Mouse (Mus musculus) ovary, postnatal 10 days (tissue): ENCODE results near the gene Hcst.

Experiments used
- DNase-seq: peaks from one replicate; pipeline ENCODE4 v3.0.0; 2022; ENCODE audit warnings: low spot score

Gene Hcst

GRCm38 (mm10) chr7:30419561-30420499 lies at the start of gene Hcst:
Gene Hcst, minus strand, starts transcription at chr7:30419854.
- DNase-seq, result no peak

DNA sequence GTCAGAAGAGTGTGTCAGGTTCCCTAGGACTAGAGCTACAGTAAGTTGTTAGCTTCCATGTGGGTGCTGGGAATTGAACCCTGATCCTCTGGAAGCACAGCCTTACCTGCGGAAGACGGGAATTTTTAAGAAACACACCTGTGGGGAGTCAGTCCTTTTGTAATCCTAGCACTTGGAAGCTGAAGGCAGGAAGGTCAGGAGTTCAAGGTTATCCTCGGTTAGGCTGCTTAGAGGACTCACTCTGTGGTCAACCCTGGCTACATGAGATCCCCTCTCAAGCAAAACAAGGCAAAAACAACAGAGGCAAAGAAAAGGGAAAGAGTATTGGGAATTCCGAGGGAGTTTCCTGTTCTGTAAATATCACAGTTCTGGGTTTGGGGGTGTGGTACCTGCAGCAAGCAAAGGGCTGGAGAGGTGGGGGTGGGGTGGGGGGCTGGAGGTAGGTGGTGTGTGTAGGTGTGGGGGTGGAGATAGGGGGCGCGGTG lies 45.2 kb upstream of the Hcst start:
- no peak for DNase-seq

DNA sequence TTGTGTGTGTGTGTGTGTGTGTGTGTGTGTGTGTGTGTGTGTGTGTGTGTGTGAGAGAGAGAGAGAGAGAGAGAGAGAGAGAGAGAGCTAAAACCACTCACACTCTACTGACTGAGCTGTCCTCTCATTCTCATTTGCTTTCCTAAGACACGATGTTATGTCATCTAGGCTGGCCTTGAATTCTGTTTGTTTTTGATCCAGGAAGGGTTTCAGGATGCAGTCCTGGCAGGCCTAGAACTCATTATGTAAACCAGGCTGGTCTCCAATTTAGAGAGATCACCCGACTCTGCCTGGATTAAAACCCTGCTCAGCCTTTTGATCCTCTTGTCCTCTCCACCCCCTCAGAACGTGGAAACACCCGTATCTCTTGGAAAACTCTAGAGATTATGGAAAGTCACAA lies 44.3 kb upstream of the Hcst start:
- no peak for DNase-seq

DNA sequence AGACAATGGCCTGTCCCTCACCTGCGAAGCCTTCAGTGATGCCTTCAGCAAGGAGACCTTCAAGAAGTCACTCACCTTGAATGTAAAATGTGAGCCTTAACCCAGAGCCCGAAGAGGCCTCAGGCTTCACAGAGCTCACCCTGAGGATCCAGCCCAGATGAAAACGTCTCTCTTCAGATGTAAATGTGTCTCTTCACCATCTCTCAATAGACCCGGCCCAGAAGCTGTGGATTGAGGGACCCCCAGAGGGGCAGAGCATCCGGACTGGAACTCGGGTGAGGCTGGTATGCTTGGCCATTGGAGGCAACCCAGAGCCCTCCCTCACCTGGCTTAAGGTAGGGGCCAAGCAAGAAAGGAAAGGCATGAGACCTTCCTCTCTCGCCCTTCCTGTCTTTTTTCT lies 43.9 kb upstream of the Hcst start:
- no peak for DNase-seq

GRCm38 (mm10) chr7:30459484-30459883 lies 39.8 kb upstream of the Hcst start:
- DNase-seq, result no peak

DNA sequence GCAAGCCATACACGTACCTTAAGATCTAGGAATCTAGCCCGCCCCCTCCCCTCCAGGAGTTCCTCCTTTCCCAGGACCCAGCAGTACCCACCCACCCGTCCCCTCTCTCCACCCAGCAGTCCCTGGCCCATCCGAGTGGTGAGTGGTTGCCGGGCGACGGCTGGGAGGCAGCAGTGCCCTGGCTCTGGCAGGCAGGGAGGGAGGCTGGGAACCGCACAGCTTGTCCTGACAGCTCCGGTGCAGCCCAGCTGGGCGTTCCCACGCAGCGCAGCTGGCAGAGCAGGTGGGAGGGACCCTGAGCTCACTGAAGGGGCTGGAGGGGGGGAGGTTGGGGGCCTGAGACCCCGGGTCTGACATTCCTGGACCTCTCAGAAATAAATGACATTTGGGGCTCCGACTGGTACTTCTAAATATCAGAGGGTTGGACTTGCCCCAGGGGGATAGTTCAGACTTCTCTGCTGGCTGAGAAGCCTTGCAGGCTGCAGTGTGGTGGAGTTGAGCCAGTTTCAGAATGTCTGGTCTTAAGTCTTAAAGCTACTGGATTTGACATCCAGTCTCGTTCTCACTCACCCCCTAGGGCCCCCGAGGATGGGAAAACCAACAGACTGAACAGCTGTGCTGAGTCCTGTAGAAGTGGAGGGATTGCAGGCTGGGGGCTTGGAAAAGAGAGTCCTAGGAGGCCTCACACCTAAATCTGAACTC lies 38.1 kb upstream of the Hcst start, which contains the start of the genes Kirrel2 and Nphs1:
Gene Kirrel2 (minus strand): TSS at position 62 of the 702 bp plus-strand sequence.
Gene Nphs1 (plus strand): TSS at position 687 of the 702 bp plus-strand sequence.
- DNase-seq, result no peak

DNA sequence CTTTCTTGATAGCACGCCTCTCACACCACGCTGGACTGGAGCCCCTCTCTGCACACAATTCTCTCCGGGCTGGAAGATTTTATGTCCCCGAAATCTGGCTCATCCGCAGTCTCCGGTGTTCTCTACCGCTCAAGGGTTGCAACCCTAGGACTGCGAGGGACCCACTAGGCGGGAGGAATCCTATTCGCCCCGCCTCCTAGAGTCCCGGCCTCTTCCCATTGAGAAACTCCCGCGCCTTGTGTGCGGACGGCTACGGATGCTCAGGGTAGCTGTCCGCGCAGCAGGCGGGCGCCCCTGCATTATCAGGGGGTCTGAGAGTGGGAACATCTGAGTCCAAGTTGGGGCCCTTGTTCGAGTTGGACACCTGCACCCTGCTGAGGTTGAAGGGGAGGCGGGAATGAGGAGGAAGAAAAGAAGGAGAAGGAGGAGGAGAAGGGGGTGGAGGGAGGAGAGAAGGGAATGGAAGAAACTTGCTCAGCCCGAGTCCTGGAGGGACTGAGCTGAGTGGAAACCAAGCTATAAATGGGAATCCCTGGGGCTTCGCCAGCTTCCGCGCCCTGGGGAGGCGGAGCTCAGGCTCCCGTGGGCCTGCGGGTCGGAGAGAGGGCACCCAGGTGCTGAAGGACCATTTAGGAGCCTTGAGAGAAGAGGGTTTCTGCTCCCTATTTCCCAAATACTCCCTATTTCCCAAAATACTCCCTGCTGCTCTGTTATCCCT lies 37.4 kb upstream of the Hcst start:
- DNase-seq, result no peak

- no peak for DNase-seq
These were observed 36.8 kb upstream of the Hcst start for GRCm38 (mm10) chr7:30456487-30456886.

- DNase-seq, result no peak
These were observed 34.6 kb upstream of the Hcst start for GRCm38 (mm10) chr7:30454259-30454658.

GRCm38 (mm10) chr7:30453766-30454165 lies 34.1 kb upstream of the Hcst start:
- no peak for DNase-seq

- no peak for DNase-seq
These were observed 33.7 kb upstream of the Hcst start for GRCm38 (mm10) chr7:30453327-30453726.

DNA sequence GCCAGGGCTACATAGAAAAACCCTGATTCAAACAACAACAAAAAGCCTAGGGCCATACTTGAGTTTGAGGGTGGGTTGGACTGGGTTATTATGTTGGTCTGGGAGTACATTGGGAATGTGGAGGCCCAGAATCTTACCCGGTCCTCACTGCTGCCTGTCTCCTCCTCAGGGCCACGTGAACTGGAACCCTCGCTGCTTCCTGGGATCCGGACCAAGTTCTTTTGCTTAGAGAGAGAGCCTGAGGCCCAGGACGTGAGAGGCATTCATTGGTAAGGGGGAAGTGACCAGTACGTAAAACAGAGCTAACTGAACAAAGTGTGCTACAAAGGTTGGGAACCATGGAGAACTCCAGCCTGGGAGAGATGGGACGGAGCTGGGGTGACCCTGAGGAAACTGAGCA lies 30.6 kb upstream of the Hcst start:
- no peak for DNase-seq

GRCm38 (mm10) chr7:30444971-30445751 lies 25.5 kb upstream of the Hcst start, which contains the start of gene Aplp1:
Gene Aplp1, minus strand, starts transcription at chr7:30445535.
- no peak for DNase-seq

- DNase-seq, result no peak
These were observed 24.7 kb upstream of the Hcst start for GRCm38 (mm10) chr7:30444154-30444970.

GRCm38 (mm10) chr7:30443696-30444095 lies 24.0 kb upstream of the Hcst start:
- DNase-seq, result no peak

DNA sequence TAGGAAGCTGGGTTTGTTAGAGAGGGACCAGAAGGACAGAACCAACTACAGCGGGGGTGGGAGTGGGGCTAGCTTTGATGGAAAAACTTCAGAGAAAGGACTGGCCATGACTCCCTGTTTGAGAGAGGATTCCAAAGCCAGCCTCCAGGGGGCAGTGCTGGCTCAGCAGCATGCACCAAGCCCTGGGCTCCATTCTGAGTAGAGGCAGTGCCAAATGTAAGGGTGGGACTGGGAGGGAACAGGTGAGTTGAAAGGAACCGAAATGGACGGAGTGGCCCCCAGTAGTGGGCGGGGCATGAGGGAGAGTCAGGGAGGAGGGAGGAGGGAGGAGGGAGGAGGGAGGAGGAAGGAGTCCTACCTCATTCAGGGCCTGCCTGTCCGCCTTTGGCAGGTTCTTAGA lies 21.0 kb upstream of the Hcst start:
- no peak for DNase-seq

DNA sequence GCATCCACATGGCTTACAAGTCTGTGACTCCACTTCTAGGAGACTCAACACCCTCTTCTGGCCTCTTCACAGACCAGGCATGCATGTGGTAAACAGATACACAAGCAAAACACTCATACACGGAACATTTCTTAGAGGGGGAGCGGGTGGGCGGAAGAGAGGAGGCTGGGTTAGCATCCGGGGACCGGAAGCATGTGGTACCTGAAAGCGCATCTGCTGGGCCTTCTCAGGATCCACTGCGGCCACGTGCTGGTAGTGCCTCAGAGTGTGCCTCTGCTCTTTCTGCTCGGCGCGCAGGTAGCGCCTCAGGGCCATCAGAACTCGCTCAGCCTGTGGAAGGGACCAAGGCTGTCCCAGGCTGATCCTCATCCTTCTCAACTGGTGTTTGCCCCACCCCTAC lies 20.1 kb upstream of the Hcst start:
- DNase-seq, result no peak

DNA sequence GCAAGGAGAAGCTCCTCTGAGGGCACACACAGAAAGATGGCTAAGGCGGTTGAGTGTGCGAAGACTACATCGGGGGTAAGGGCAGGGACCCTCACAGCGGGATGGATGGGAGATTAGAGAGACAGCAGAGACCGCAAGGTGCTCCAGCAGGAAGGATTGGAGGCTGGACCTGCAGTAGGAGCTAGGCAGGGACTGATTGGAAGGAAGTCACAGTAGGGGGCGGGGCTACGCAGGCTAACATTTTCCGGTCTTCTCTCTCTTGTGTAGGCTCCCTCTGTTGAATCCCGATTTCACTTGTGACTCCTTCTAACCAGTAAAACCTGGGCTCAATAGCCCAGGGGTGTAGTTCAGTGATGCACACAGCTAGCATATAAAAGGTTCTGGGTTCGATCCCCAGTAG lies 17.2 kb upstream of the Hcst start:
- DNase-seq, result no peak

DNA sequence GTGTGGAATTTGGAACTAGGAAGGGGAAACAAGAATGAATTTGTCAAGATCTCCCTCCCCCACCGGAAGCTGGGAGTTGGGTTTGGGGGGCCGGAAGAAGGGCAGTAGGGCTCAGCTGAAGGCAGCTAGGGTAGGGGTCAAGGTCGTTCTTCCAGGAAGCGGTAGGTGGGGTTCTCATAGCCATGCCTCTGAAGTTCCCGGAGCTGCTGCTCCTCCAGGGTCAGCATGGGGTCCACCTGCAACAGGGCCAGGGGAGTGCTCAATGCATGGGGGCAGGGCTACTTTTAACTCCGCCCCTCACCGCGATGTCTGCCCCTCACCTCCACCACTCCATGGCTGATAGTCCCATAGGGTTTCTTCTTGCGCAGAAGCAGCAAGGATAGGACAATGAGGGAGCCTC lies 15.5 kb upstream of the Hcst start:
- DNase-seq, result no peak

GRCm38 (mm10) chr7:30434701-30435100 lies 15.0 kb upstream of the Hcst start:
- no peak for DNase-seq

DNA sequence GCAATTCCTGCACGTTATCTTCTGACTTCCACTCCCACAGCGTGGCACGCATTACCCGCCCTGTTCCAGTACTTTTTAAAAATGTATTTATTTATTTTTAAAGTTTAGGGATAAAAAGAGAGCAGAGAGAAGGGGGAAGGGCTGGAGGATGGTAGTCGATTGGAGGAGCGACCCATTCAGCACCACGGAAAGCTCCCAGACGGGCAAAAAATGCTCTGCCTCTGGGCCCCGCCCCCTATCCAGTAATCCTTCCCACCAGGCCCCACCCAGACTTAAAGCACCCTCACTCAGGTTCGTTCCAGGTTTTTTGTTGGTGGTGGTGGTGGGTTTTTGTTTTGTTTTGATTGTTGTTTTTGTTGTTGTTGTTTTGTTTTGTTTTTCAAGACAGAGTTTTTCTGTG lies 14.6 kb upstream of the Hcst start:
- no peak for DNase-seq
